Mouse (Mus musculus) lung, postnatal 0 days (tissue): ENCODE data around the gene Olfr1126.

Experiments used
- CTCF ChIP-seq: IDR thresholded peaks from 2 replicates; pipeline ENCODE4 v1.5.1; 2016; ENCODE audit warnings: antibody characterized with exemption, mild to moderate bottlenecking
- EP300 ChIP-seq: IDR thresholded peaks from 2 replicates; pipeline ENCODE4 v1.6.1; 2016; ENCODE audit warnings: antibody characterized with exemption, mild to moderate bottlenecking, control low read depth

DNA sequence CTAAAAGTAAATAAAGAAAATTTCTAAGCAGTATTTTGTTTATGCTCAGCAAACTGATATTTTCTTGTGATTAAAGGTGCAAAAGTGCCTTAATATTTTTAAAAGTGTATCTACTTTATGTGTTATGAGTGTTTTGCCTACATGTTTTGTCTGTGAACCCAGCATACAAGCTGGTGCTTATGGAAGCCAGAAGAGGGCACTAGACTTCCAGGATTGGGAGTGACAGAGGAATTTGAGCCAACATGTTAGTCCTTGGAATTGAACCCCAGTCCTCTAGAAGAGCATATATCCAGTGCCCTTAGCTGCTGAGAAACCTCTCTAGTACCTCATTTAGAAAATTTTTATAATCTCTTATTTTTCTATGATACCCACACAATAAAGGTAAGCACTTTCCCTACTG lies 26.4 kb downstream of the Olfr1126 start:
- TF ChIP-seq CTCF (no peak), EP300 (no peak)
